Mouse (Mus musculus) limb, embryonic 11.5 days (tissue): Measurements from ENCODE around the gene Itga4. TPM values are rescaled to one million over a fixed set of nuclear protein-coding genes. Genes with fewer than 3 reads are reported as not detected.
A peak's percentile ranks its signal among the peaks of the same experiment; 100 is the strongest.

Source experiments
- ATAC-seq: fragments of 200-750 bp; cut with Nextera tagmentation; 2 replicates; pipeline ENCODE4 v1.8.0; 2017; ENCODE audit warnings: low read depth; ENCODE audit not compliant: insufficient number of reproducible peaks, low FRiP score, low TSS enrichment
- DNase-seq: peaks from one replicate; pipeline ENCODE4 v3.0.0-alpha.2; 2015; ENCODE audit warnings: low spot score
- H3K27ac ChIP-seq: fragments of 300-500 bp; sonication (generic); replicated peaks from 2 replicates; pipeline ENCODE4 v1.5.1; 2014; ENCODE audit warnings: low read depth, mild to moderate bottlenecking, low read length
- H3K27me3 ChIP-seq: fragments of 300-500 bp; sonication (generic); 2 replicates; pipeline ENCODE4 v1.6.1; 2014; ENCODE audit warnings: mild to moderate bottlenecking, low read length, mixed read lengths; ENCODE audit not compliant: control insufficient read depth, insufficient read depth
- H3K36me3 ChIP-seq: fragments of 300-500 bp; sonication (generic); 2 replicates; pipeline ENCODE4 v1.6.1; 2014; ENCODE audit warnings: mild to moderate bottlenecking, low read length, moderate library complexity, mixed read lengths; ENCODE audit not compliant: control insufficient read depth, insufficient read depth
- H3K4me1 ChIP-seq: fragments of 300-500 bp; sonication (generic); 2 replicates; pipeline ENCODE4 v1.6.1; 2014; ENCODE audit warnings: low read length, mixed read lengths; ENCODE audit not compliant: control insufficient read depth, insufficient read depth
- H3K4me2 ChIP-seq: fragments of 300-500 bp; sonication (generic); 2 replicates; pipeline ENCODE4 v1.6.1; 2014; ENCODE audit warnings: low read depth, mild to moderate bottlenecking, moderate library complexity; ENCODE audit not compliant: severe bottlenecking
- H3K4me3 ChIP-seq: fragments of 300-500 bp; sonication (generic); 2 replicates; pipeline ENCODE4 v1.5.1; 2014; ENCODE audit warnings: low read depth, low read length
- H3K9ac ChIP-seq: fragments of 300-500 bp; sonication (generic); 2 replicates; pipeline ENCODE4 v1.6.1; 2014; ENCODE audit warnings: mild to moderate bottlenecking, low read length
- H3K9me3 ChIP-seq: fragments of 300-500 bp; sonication (generic); 2 replicates; pipeline ENCODE4 v1.6.1; 2016; ENCODE audit warnings: low read length; ENCODE audit not compliant: control insufficient read depth
- WGBS: fragments of 180-500 bp; shearing (Covaris S2); extraction: QIAGEN DNeasy Blood & Tissue Kit; methylation state at CpG from one replicate; pipeline ENCODE4 v1.1.7; 2014; 5-methylcytosine and 5-hydroxymethylcytosine counted together
- polyA plus RNA-seq: library from polyadenylated mRNA; unstranded; fragments of >200 nt; fragmentation: Nextera tagmentation; extraction: Ambion mirVana; gene quantifications from 2 replicates; pipeline ENCODE4 v1.2.1, GENCODE M21; 2014

The Itga4 gene
- polyA plus RNA-seq, 1 experiment from 2014 or later = 7.8 TPM

GRCm38 (mm10) chr2:79256001-79256339 lies 744 bp downstream of the Itga4 start:
- 15% methylated on average over 7 of the region's 7 CpGs for WGBS

DNA sequence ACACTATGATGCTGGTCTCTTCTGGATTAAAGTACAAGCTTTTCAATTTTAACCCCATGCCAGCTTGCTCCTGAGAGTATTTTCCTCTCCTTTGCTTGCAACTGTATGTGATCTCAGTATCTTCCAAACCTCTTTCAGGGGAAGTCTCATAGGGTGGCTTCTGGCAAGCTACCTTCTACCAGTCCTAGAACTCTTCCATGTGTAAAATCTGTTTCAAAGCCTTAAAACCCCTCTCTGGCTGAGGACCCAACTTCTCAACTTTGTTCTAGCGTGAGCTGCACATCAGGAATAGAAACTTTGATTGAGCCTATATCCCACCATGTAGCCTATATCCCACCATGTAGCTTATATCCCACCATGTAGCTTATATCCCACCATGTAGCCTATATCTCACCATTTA lies 1.1 kb downstream of the Itga4 start:
- peak overlapping the region; percentile 46; the same call in 1 of the 2 replicates for H3K4me3 ChIP-seq
- no peak overlapping the region for H3K27ac ChIP-seq
- no peak overlapping the region for H3K9ac ChIP-seq
- H3K36me3 ChIP-seq = no peaks in the 10 kb centered on the region
- H3K4me1 ChIP-seq = peaks cover 8% of the 10 kb centered on the region
- no peaks in the 10 kb centered on the region for H3K9me3 ChIP-seq
- DNase-seq (no peak), ATAC-seq (no peak)
- WGBS = 87% methylated on average over 1 of the region's 1 CpGs
- peaks cover 3% of the 10 kb centered on the region; the same call in 1 of the 2 replicates for H3K27me3 ChIP-seq
- peak overlapping the region; percentile 93 for H3K4me2 ChIP-seq

More at GRCm38 (mm10) chr2:79256001-79256339, 744 bp downstream of the Itga4 start:
- Histone ChIP-seq H3K36me3 (no peaks in the 10 kb centered on the region), H3K4me1 (peaks cover 8% of the 10 kb centered on the region), H3K9ac (peak overlapping the region; percentile 60; the same call in 1 of the 2 replicates), H3K4me3 (peak overlapping the region; percentile 46), H3K4me2 (peak overlapping the region; percentile 93), H3K27ac (no peak overlapping the region), H3K27me3 (peaks cover 3% of the 10 kb centered on the region; the same call in 1 of the 2 replicates), H3K9me3 (no peaks in the 10 kb centered on the region)
- ATAC-seq (peak; percentile 25; the same call in 1 of the 2 replicates), DNase-seq (no peak)

- no peak overlapping the region for H3K4me3 ChIP-seq
- H3K9me3 ChIP-seq = no peaks in the 10 kb centered on the region
- DNase-seq (no peak), ATAC-seq (no peak)
- WGBS = 35% methylated on average over 4 of the region's 4 CpGs
- no peaks in the 10 kb centered on the region for H3K36me3 ChIP-seq
- no peak overlapping the region for H3K4me2 ChIP-seq
- H3K27ac ChIP-seq = no peak overlapping the region
- peaks cover 3% of the 10 kb centered on the region; the same call in 1 of the 2 replicates for H3K27me3 ChIP-seq
- H3K4me1 ChIP-seq = peaks cover 8% of the 10 kb centered on the region
- H3K9ac ChIP-seq = no peak overlapping the region
Observed at GRCm38 (mm10) chr2:79256880-79257279, 1.7 kb downstream of the Itga4 start.

GRCm38 (mm10) chr2:79257411-79257810 lies 2.2 kb downstream of the Itga4 start:
- H3K36me3 ChIP-seq = no peaks in the 10 kb centered on the region
- no peak overlapping the region for H3K4me2 ChIP-seq
- H3K27ac ChIP-seq = no peak overlapping the region
- no peak overlapping the region for H3K9ac ChIP-seq
- H3K27me3 ChIP-seq = peaks cover 3% of the 10 kb centered on the region; the same call in 1 of the 2 replicates
- no peak for DNase-seq
- H3K9me3 ChIP-seq = no peaks in the 10 kb centered on the region
- H3K4me3 ChIP-seq = no peak overlapping the region
- H3K4me1 ChIP-seq = peaks cover 8% of the 10 kb centered on the region
- WGBS = 85% methylated on average over 4 of the region's 4 CpGs
- ATAC-seq = no peak

- no peaks in the 10 kb centered on the region for H3K9me3 ChIP-seq
- ATAC-seq (no peak), DNase-seq (no peak)
- no peak overlapping the region for H3K27ac ChIP-seq
- H3K27me3 ChIP-seq = peaks cover 3% of the 10 kb centered on the region; the same call in 1 of the 2 replicates
- WGBS = 71% methylated on average over 4 of the region's 4 CpGs
- no peak overlapping the region for H3K9ac ChIP-seq
- no peaks in the 10 kb centered on the region for H3K36me3 ChIP-seq
- H3K4me3 ChIP-seq = no peak overlapping the region
- no peak overlapping the region for H3K4me2 ChIP-seq
- H3K4me1 ChIP-seq = peaks cover 8% of the 10 kb centered on the region
Observed at GRCm38 (mm10) chr2:79259326-79259725, 4.1 kb downstream of the Itga4 start.

- Histone ChIP-seq H3K27me3 (no peaks in the 10 kb centered on the region), H3K9ac (no peak overlapping the region), H3K4me3 (no peak overlapping the region), H3K27ac (no peak overlapping the region), H3K4me1 (no peaks in the 10 kb centered on the region), H3K4me2 (no peak overlapping the region), H3K9me3 (no peaks in the 10 kb centered on the region), H3K36me3 (no peaks in the 10 kb centered on the region)
- peak; percentile 62 for DNase-seq
- ATAC-seq = no peak
- 42% methylated on average over 4 of the region's 4 CpGs for WGBS
Observed at GRCm38 (mm10) chr2:79265665-79266064, 10.4 kb downstream of the Itga4 start.

DNA sequence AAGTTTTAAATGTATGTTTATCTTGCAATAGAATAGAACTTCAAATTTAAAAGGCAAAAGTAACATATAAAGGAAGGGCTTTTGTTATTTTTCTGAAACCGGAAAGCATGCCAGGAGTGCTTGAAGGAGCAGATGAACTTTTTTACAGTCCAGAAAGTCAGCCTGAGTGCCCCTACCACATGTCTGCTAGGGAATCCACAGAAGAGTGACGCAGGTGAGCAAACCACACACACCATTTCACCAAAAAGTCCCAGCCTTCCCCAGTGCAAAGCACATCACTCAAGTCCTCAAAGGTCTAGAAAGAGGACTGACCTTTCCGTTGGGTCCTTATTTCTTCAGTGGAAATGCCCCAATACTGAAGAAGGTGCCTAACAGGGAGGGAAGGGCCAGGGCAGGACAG lies 11.3 kb downstream of the Itga4 start:
- Histone ChIP-seq H3K4me1 (no peaks in the 10 kb centered on the region), H3K9me3 (no peaks in the 10 kb centered on the region), H3K27me3 (no peaks in the 10 kb centered on the region), H3K36me3 (no peaks in the 10 kb centered on the region), H3K9ac (no peak overlapping the region), H3K4me2 (no peak overlapping the region), H3K27ac (no peak overlapping the region), H3K4me3 (no peak overlapping the region)
- no peak for ATAC-seq
- WGBS = 91% methylated on average over 3 of the region's 3 CpGs
- DNase-seq = no peak

- no peak for DNase-seq
- WGBS = 82% methylated on average over 3 of the region's 3 CpGs
- H3K9ac ChIP-seq = no peak overlapping the region
- H3K4me3 ChIP-seq = no peak overlapping the region
- no peak for ATAC-seq
- no peak overlapping the region for H3K4me2 ChIP-seq
- H3K9me3 ChIP-seq = no peaks in the 10 kb centered on the region
- H3K27me3 ChIP-seq = no peaks in the 10 kb centered on the region
- H3K27ac ChIP-seq = no peak overlapping the region
- no peaks in the 10 kb centered on the region for H3K4me1 ChIP-seq
- H3K36me3 ChIP-seq = no peaks in the 10 kb centered on the region
Observed at GRCm38 (mm10) chr2:79267181-79267580, 12.0 kb downstream of the Itga4 start.

DNA sequence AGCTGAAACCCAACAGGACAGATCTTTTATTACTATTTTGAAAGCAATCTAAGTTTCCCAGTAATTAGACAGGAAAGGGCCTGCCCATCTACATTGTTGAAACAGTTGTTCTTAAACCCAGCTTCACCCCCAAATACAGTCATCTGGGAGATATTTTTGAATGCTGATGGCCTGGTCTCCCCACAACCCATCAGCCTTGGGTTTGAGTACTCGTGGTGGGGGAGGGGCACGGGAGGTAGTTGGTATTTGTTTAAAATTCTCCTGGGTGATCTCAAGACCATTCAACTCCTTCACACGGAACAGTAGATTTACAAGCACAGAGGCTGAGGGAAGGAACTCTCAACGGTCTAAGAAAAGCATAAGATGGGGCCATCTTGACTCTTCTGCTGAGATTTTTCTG lies 13.6 kb downstream of the Itga4 start:
- Histone ChIP-seq H3K9ac (no peak overlapping the region), H3K4me3 (no peak overlapping the region), H3K27ac (no peak overlapping the region), H3K4me2 (no peak overlapping the region), H3K9me3 (no peaks in the 10 kb centered on the region), H3K27me3 (no peaks in the 10 kb centered on the region), H3K36me3 (no peaks in the 10 kb centered on the region), H3K4me1 (no peaks in the 10 kb centered on the region)
- no peak for ATAC-seq
- DNase-seq = no peak
- 72% methylated on average over 4 of the region's 4 CpGs for WGBS
